Mouse (Mus musculus) forebrain, embryonic 14.5 days (tissue): ENCODE measurements around the gene Gm10439. TPM values are rescaled to one million over a fixed set of nuclear protein-coding genes. Genes with fewer than 3 reads are reported as not detected.
"Not testable (repeated sequence)": the region's sequence is repeated elsewhere in the genome, so short reads cannot be mapped to it uniquely, and the experiment has no call there.

Source experiments
- ATAC-seq: fragments of 200-750 bp; cut with Nextera tagmentation; 2 replicates; pipeline ENCODE4 v1.8.0; 2017; ENCODE audit warnings: mild to moderate bottlenecking, moderate library complexity
- DNase-seq: peaks from one replicate; pipeline ENCODE4 v3.0.0-alpha.2; 2015; ENCODE audit warnings: low spot score
- H3K27ac ChIP-seq: fragments of 300-500 bp; sonication (generic); 2 replicates; pipeline ENCODE4 v1.5.1; 2014; ENCODE audit warnings: low read depth, mild to moderate bottlenecking, control low read depth, low read length, moderate library complexity
- H3K27me3 ChIP-seq: fragments of 300-500 bp; sonication (generic); replicated peaks from 2 replicates; pipeline ENCODE4 v1.6.1; 2014; ENCODE audit warnings: low read length, control low read depth, mixed read lengths; ENCODE audit not compliant: control insufficient read depth, insufficient read depth
- H3K36me3 ChIP-seq: fragments of 300-500 bp; sonication (generic); 2 replicates; pipeline ENCODE4 v1.6.1; 2014; ENCODE audit warnings: low read length, control low read depth; ENCODE audit not compliant: control insufficient read depth, insufficient read depth
- H3K4me1 ChIP-seq: fragments of 300-500 bp; sonication (generic); 2 replicates; pipeline ENCODE4 v1.6.1; 2014; ENCODE audit warnings: antibody characterized with exemption, low read length, control low read depth; ENCODE audit not compliant: control insufficient read depth, insufficient read depth
- H3K4me2 ChIP-seq: fragments of 300-500 bp; sonication (generic); 2 replicates; pipeline ENCODE4 v1.6.1; 2014; ENCODE audit warnings: mild to moderate bottlenecking, control low read depth, low read length
- H3K4me3 ChIP-seq: fragments of 300-500 bp; sonication (generic); 2 replicates; pipeline ENCODE4 v1.5.1; 2014; ENCODE audit warnings: low read depth, low read length, control low read depth
- H3K9ac ChIP-seq: fragments of 300-500 bp; sonication (generic); 2 replicates; pipeline ENCODE4 v1.6.1; 2014; ENCODE audit warnings: mild to moderate bottlenecking, low read length, control low read depth, moderate library complexity
- H3K9me3 ChIP-seq: fragments of 300-500 bp; sonication (generic); replicated peaks from 2 replicates; pipeline ENCODE4 v1.6.1; 2016; ENCODE audit warnings: low read length, control low read depth, mixed read lengths; ENCODE audit not compliant: control insufficient read depth
- WGBS: fragments of 180-500 bp; shearing (Covaris S2); extraction: QIAGEN DNeasy Blood & Tissue Kit; methylation state at CpG from one replicate; pipeline ENCODE4 v1.1.7; 2014; 5-methylcytosine and 5-hydroxymethylcytosine counted together
- polyA plus RNA-seq: library from polyadenylated mRNA; unstranded; fragments of >200 nt; fragmentation: Nextera tagmentation; extraction: Ambion mirVana; gene quantifications from 2 replicates; pipeline ENCODE4 v1.2.1, GENCODE M21; 2014

Gm10439 gene
- not detected in 2 replicates for polyA plus RNA-seq

GRCm38 (mm10) chrX:149594270-149594669, at the start of gene Gm10439:
Gene Gm10439, plus strand, starts transcription at chrX:149594570.
- ATAC-seq, DNase-seq, H3K36me3 ChIP-seq, H3K27me3 ChIP-seq, H3K4me2 ChIP-seq, H3K9ac ChIP-seq, H3K4me3 ChIP-seq, H3K4me1 ChIP-seq, H3K27ac ChIP-seq, H3K9me3 ChIP-seq: not testable (repeated sequence)
- no CpG with 5 or more reads among the region's 6 CpGs for WGBS

Other genes with a start within 250 kb of the Gm10439 start
- gene Gm15085, start 147.0 kb upstream of the Gm10439 start, polyA plus RNA-seq, result not detected in 2 replicates
- not detected in 2 replicates for gene Gm15097, start 189.9 kb downstream of the Gm10439 start, polyA plus RNA-seq